Mouse (Mus musculus) hindlimb bud, embryonic 11.5 days (tissue): ENCODE data around the gene Cpxcr1.

Source experiments
- DNase-seq: peaks from one replicate; pipeline ENCODE4 v3.0.0-alpha.2; 2012; ENCODE audit warnings: low read depth, low spot score; ENCODE audit errors: extremely low spot score

Gene Cpxcr1

GRCm38 (mm10) chrX:116448644-116449043 lies at the start of gene Cpxcr1:
Gene Cpxcr1, plus strand, starts transcription at chrX:116448944.
- no peak for DNase-seq
